Mouse (Mus musculus): ENCODE measurements around the gene Nln. TPM values are rescaled to one million over a fixed set of nuclear protein-coding genes. Genes with fewer than 3 reads are reported as not detected.

Nln gene
- polyA plus RNA-seq, 1 experiment: 2.6 TPM

GRCm38 (mm10) chr13:104026525-104026924, 82.9 kb downstream of the Nln start:
- Histone ChIP-seq H3K36me3 (ENCODE audit: control insufficient read depth, insufficient read depth, low read length) (no peaks in the 10 kb centered on the region), H3K4me1 (replicated peaks; ENCODE audit: control insufficient read depth, insufficient read depth, low read length) (no peaks in the 10 kb centered on the region), H3K27me3 (ENCODE audit: control insufficient read depth, insufficient read depth, low read length) (no peaks in the 10 kb centered on the region), H3K27ac (ENCODE audit: control insufficient read depth, insufficient read depth, low read length) (no peak overlapping the region), H3K4me3 (ENCODE audit: control insufficient read depth, insufficient read depth, low read length) (no peak overlapping the region)
- no peak for DNase-seq
- TF ChIP-seq POLR2A (IDR thresholded peaks at IDR 0.05; ENCODE audit: control insufficient read depth, extremely low read depth, insufficient read depth, low read length, poor library complexity): no peak
- WGBS: 63% methylated on average over 3 of the region's 3 CpGs

DNA sequence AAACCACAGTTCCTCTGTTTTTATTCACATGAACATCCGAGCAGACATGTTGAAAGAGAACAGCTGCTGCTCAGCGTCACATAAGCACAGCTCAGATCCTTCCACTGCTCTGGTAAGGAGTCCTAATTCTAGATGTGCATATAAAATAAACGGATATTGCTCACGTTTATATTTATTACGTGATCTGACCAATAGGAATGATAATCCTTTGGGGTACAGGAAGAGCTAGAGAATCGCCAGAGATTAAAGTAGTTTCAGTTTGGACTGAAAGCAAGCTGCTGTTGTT, 83.8 kb downstream of the Nln start:
- DNase-seq: no peak
- no peaks in the 10 kb centered on the region for H3K36me3 ChIP-seq (ENCODE audit: control insufficient read depth, insufficient read depth, low read length)
- no peak overlapping the region for H3K27ac ChIP-seq (ENCODE audit: control insufficient read depth, insufficient read depth, low read length)
- 71% methylated on average over 6 of the region's 6 CpGs for WGBS
- TF ChIP-seq POLR2A (IDR thresholded peaks at IDR 0.05; ENCODE audit: control insufficient read depth, extremely low read depth, insufficient read depth, low read length, poor library complexity): no peak
- H3K27me3 ChIP-seq (ENCODE audit: control insufficient read depth, insufficient read depth, low read length): no peaks in the 10 kb centered on the region
- no peaks in the 10 kb centered on the region for H3K4me1 ChIP-seq (replicated peaks; ENCODE audit: control insufficient read depth, insufficient read depth, low read length)
- no peak overlapping the region for H3K4me3 ChIP-seq (ENCODE audit: control insufficient read depth, insufficient read depth, low read length)

- H3K4me1 ChIP-seq (replicated peaks; ENCODE audit: control insufficient read depth, insufficient read depth, low read length): no peaks in the 10 kb centered on the region
- no peak overlapping the region for H3K27ac ChIP-seq (ENCODE audit: control insufficient read depth, insufficient read depth, low read length)
- no peaks in the 10 kb centered on the region for H3K36me3 ChIP-seq (ENCODE audit: control insufficient read depth, insufficient read depth, low read length)
- TF ChIP-seq CTCF (IDR thresholded peaks at IDR 0.05; ENCODE audit: borderline replicate concordance, control insufficient read depth, extremely low read depth, insufficient read depth, low read length, poor library complexity): no peak
- no peak for TF ChIP-seq POLR2A (IDR thresholded peaks at IDR 0.05; ENCODE audit: control insufficient read depth, extremely low read depth, insufficient read depth, low read length, poor library complexity)
- DNase-seq: no peak
- H3K27me3 ChIP-seq (ENCODE audit: control insufficient read depth, insufficient read depth, low read length): no peaks in the 10 kb centered on the region
- no peak overlapping the region for H3K4me3 ChIP-seq (ENCODE audit: control insufficient read depth, insufficient read depth, low read length)
- WGBS: 93% methylated on average over 18 of the region's 18 CpGs
Observed at GRCm38 (mm10) chr13:104024856-104025709, 84.3 kb downstream of the Nln start.

DNA sequence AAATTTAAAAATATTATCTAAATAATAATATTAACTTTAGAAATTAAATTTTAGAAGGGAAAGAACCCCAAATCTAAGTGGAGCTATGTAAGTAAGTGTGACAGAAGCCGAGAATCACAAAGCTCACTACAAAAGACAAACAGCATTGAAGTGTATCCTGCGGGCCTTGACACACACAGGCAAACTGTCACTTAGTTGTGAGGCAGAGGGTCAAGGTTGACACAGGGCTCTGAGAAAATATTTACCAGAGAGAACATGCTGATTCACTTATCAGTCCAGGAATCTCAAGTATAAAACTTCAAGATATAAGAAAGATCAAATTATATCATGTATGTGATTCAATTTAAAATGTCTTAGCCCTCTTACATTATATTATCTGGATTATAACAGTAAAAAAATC, 85.1 kb downstream of the Nln start:
- H3K27ac ChIP-seq (ENCODE audit: control insufficient read depth, insufficient read depth, low read length): no peak overlapping the region
- TF ChIP-seq CTCF (IDR thresholded peaks at IDR 0.05; ENCODE audit: borderline replicate concordance, control insufficient read depth, extremely low read depth, insufficient read depth, low read length, poor library complexity) (no peak), POLR2A (IDR thresholded peaks at IDR 0.05; ENCODE audit: control insufficient read depth, extremely low read depth, insufficient read depth, low read length, poor library complexity) (no peak)
- H3K4me3 ChIP-seq (ENCODE audit: control insufficient read depth, insufficient read depth, low read length): no peak overlapping the region
- no peak for DNase-seq
- H3K4me1 ChIP-seq (replicated peaks; ENCODE audit: control insufficient read depth, insufficient read depth, low read length): no peaks in the 10 kb centered on the region
- 85% methylated on average over 2 of the region's 2 CpGs for WGBS
- H3K36me3 ChIP-seq (ENCODE audit: control insufficient read depth, insufficient read depth, low read length): no peaks in the 10 kb centered on the region
- no peaks in the 10 kb centered on the region for H3K27me3 ChIP-seq (ENCODE audit: control insufficient read depth, insufficient read depth, low read length)

DNA sequence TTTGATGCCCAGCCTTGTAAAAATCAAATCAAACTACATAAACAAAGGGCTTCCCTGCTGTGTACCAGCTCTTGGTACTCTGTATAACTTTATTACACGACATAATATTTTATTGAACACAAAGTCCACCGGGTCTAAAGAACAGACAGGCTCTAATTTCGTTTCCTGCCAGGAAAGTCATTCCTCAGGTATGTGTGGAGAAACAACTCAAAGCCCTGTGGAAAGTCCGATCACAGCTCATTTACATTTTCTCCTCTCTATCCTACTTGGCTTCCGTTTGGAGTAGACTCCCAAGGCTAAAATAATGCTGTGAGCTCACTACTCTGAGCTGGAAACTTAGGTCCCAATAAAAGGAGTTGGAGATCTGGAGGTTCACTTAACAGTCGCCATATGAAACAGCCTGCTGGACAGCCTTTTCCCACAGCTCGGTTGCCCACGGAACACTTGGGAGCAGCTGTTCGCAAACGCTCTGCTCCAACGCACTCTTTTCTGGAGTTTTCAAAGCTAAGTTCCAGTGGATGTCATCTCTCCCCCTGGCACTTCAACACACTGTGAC, 86.0 kb downstream of the Nln start:
- H3K27me3 ChIP-seq (ENCODE audit: control insufficient read depth, insufficient read depth, low read length): no peaks in the 10 kb centered on the region
- no peak for DNase-seq
- no peaks in the 10 kb centered on the region for H3K4me1 ChIP-seq (replicated peaks; ENCODE audit: control insufficient read depth, insufficient read depth, low read length)
- no peaks in the 10 kb centered on the region for H3K36me3 ChIP-seq (ENCODE audit: control insufficient read depth, insufficient read depth, low read length)
- TF ChIP-seq CTCF (IDR thresholded peaks at IDR 0.05; ENCODE audit: borderline replicate concordance, control insufficient read depth, extremely low read depth, insufficient read depth, low read length, poor library complexity): no peak
- no peak for TF ChIP-seq POLR2A (IDR thresholded peaks at IDR 0.05; ENCODE audit: control insufficient read depth, extremely low read depth, insufficient read depth, low read length, poor library complexity)
- WGBS: 95% methylated on average over 11 of the region's 11 CpGs
- H3K4me3 ChIP-seq (ENCODE audit: control insufficient read depth, insufficient read depth, low read length): no peak overlapping the region
- no peak overlapping the region for H3K27ac ChIP-seq (ENCODE audit: control insufficient read depth, insufficient read depth, low read length)

DNA sequence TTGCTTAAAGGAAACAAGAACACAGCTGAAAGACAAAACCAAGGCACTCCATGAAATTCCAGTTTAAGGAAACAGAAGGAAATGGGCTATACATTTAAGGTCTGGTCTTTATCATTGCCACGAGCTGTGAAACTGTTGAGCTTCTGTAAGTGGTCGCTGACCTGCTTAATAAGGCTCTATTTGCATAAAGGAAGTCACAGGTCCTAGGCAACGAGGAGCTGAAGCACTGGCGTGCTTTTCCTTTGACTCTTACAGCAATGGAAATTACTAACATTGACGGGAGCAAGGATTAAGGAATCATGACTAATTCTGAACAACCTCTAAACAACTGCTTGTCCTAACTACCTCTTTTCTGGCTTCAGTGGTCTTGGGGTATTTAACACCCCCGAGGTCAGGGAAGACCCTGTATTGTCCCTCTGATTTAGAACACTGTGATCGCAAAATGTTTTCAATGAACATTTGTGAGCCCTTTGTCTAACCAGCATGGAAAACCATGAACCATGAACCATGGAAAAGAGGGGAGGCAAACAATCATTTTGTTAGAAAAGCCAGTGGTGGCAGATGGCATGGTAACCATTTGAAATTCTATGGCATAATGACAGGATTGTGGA, 90.8 kb downstream of the Nln start:
- TF ChIP-seq CTCF (IDR thresholded peaks at IDR 0.05; ENCODE audit: borderline replicate concordance, control insufficient read depth, extremely low read depth, insufficient read depth, low read length, poor library complexity) (no peak), POLR2A (IDR thresholded peaks at IDR 0.05; ENCODE audit: control insufficient read depth, extremely low read depth, insufficient read depth, low read length, poor library complexity) (no peak)
- Histone ChIP-seq H3K27ac (ENCODE audit: control insufficient read depth, insufficient read depth, low read length) (no peak overlapping the region), H3K36me3 (ENCODE audit: control insufficient read depth, insufficient read depth, low read length) (no peaks in the 10 kb centered on the region), H3K4me1 (replicated peaks; ENCODE audit: control insufficient read depth, insufficient read depth, low read length) (peaks cover 4% of the 10 kb centered on the region), H3K4me3 (ENCODE audit: control insufficient read depth, insufficient read depth, low read length) (no peak overlapping the region), H3K27me3 (ENCODE audit: control insufficient read depth, insufficient read depth, low read length) (no peaks in the 10 kb centered on the region)
- 80% methylated on average over 7 of the region's 7 CpGs for WGBS
- DNase-seq: no peak

All from thymus, adult 2 months (tissue).